8 mouse cellular contexts compared by ENCODE assay signal in genomic region chr10:79987771-79988505, GRCm38 (mm10). TPM values are rescaled to one million over a fixed set of nuclear protein-coding genes. Genes with fewer than 3 reads are reported as not detected.
A peak's percentile ranks its signal among the peaks of the same experiment; 100 is the strongest.
DNase-seq lines count a peak whose midpoint lies in the region; ATAC-seq and TF ChIP-seq lines count a peak whose summit lies in the region.

No protein-coding gene starts in this region.

- peaks cover 6% of the 10 kb centered on the region; the same call in 1 of the 2 replicates for H3K9me3 ChIP-seq in forebrain, embryonic 14.5 days (replicated peaks; ENCODE audit: control insufficient read depth, low read length)
- H3K9me3 ChIP-seq in liver, embryonic 13.5 days (replicated peaks) = peaks cover 8% of the 10 kb centered on the region; the same call in 1 of the 2 replicates

- H3K4me1 ChIP-seq in testis, adult 2 months (ENCODE audit: control insufficient read depth, insufficient read depth, low read length) = peaks cover 33% of the 10 kb centered on the region
- H3K4me1 ChIP-seq in forebrain, embryonic 14.5 days (ENCODE audit: control insufficient read depth, insufficient read depth, low read length) = peaks cover 16% of the 10 kb centered on the region
- peaks cover 62% of the 10 kb centered on the region for H3K4me1 ChIP-seq in liver, embryonic 13.5 days (replicated peaks)
- H3K4me1 ChIP-seq in small intestine, adult 2 months (ENCODE audit: control insufficient read depth, insufficient read depth, insufficient read length, low read length) = peaks cover 20% of the 10 kb centered on the region

- ATAC-seq in forebrain, embryonic 14.5 days = no peak
- ATAC-seq in liver, embryonic 13.5 days (ENCODE audit: low read depth) = no peak

- H3K27me3 ChIP-seq in testis, adult 2 months (ENCODE audit: control insufficient read depth, insufficient read depth, low read length) = no peaks in the 10 kb centered on the region; the same call in 1 of the 2 replicates
- H3K27me3 ChIP-seq in forebrain, embryonic 14.5 days (replicated peaks; ENCODE audit: control insufficient read depth, insufficient read depth, low read length) = peaks cover 38% of the 10 kb centered on the region
- H3K27me3 ChIP-seq in liver, embryonic 13.5 days = peaks cover 34% of the 10 kb centered on the region
- no peaks in the 10 kb centered on the region for H3K27me3 ChIP-seq in small intestine, adult 2 months (ENCODE audit: control insufficient read depth, insufficient read depth, low read length)

- H3K4me3 ChIP-seq in testis, adult 2 months (ENCODE audit: control insufficient read depth, low read depth, low read length) = peak overlapping the region; percentile 49
- H3K4me3 ChIP-seq in forebrain, embryonic 14.5 days (ENCODE audit: low read depth, low read length) = peak overlapping the region; percentile 33
- peak overlapping the region; percentile 89 for H3K4me3 ChIP-seq in liver, embryonic 13.5 days (replicated peaks)
- peak overlapping the region; percentile 81 for H3K4me3 ChIP-seq in small intestine, adult 2 months (ENCODE audit: low read depth, low read length)

- no peaks in the 10 kb centered on the region for H3K36me3 ChIP-seq in testis, adult 2 months (ENCODE audit: control insufficient read depth, insufficient read depth, low read length)
- H3K36me3 ChIP-seq in forebrain, embryonic 14.5 days (ENCODE audit: control insufficient read depth, insufficient read depth, low read length) = no peaks in the 10 kb centered on the region
- peaks cover 21% of the 10 kb centered on the region for H3K36me3 ChIP-seq in liver, embryonic 13.5 days
- peaks cover 3% of the 10 kb centered on the region; the same call in 1 of the 2 replicates for H3K36me3 ChIP-seq in small intestine, adult 2 months (ENCODE audit: control insufficient read depth, insufficient read depth, low read length)

- peak overlapping the region; percentile 49 for H3K4me2 ChIP-seq in forebrain, embryonic 14.5 days (ENCODE audit: low read length)
- peak overlapping the region; percentile 94 for H3K4me2 ChIP-seq in liver, embryonic 13.5 days

- no peak for DNase-seq in testis, postnatal 14 days (ENCODE audit: low spot score)
- no peak for DNase-seq in forebrain, embryonic 14.5 days (ENCODE audit: low spot score)
- no peak for DNase-seq in liver, embryonic 13.5 days
- no peak for DNase-seq in urinary bladder, postnatal 14 days (ENCODE audit: low spot score)
- no peak for DNase-seq in gastrocnemius, adult 8-10 months (ENCODE audit: low spot score in 2 of 2)
- no peak for DNase-seq in T-cell, adult 2 months (ENCODE audit: low spot score)

- no peak for TF ChIP-seq CTCF in testis, adult 2 months (IDR thresholded peaks at IDR 0.05; ENCODE audit: control insufficient read depth, insufficient read depth, insufficient replicate concordance, low read depth, low read length)
- TF ChIP-seq CTCF in small intestine, adult 2 months (IDR thresholded peaks at IDR 0.05; ENCODE audit: extremely low read depth, insufficient read length, insufficient replicate concordance, low read depth, low read length) = no peak

- H3K9ac ChIP-seq in forebrain, embryonic 14.5 days (ENCODE audit: low read length) = peak overlapping the region; percentile 52
- peak overlapping the region; percentile 73 for H3K9ac ChIP-seq in liver, embryonic 13.5 days

- H3K27ac ChIP-seq in testis, adult 2 months (ENCODE audit: control insufficient read depth, insufficient read depth, low read depth, low read length) = peak overlapping the region; percentile 62
- H3K27ac ChIP-seq in forebrain, embryonic 14.5 days (ENCODE audit: low read depth, low read length) = no peak overlapping the region
- H3K27ac ChIP-seq in liver, embryonic 13.5 days = peak overlapping the region; percentile 99
- H3K27ac ChIP-seq in small intestine, adult 2 months (ENCODE audit: insufficient read depth, low read depth, low read length) = peak overlapping the region; percentile 75

- WGBS in forebrain, embryonic 14.5 days = 13% methylated on average over 27 of the region's 27 CpGs
- WGBS in liver, embryonic 13.5 days (ENCODE audit: insufficient replicate concordance) = 15% methylated on average over 27 of the region's 27 CpGs
- WGBS in small intestine, adult 2 months = 23% methylated on average over 27 of the region's 27 CpGs

- no peak for TF ChIP-seq POLR2A in testis, adult 2 months (IDR thresholded peaks at IDR 0.05; ENCODE audit: control insufficient read depth, low read depth, low read length)
- no peak for TF ChIP-seq POLR2A in small intestine, adult 2 months (IDR thresholded peaks at IDR 0.05; ENCODE audit: low read depth, low read length)

RNA-seq across cellular contexts. Expression of gene Cnn2, which starts 0.4 kb away (rescaled TPM):
- 4.4 and 6.8 TPM in 2 replicates for polyA plus RNA-seq in testis, adult 2 months (2012; rRNA removed)
- polyA plus RNA-seq in forebrain, embryonic 14.5 days (2014; fragmentation: Nextera tagmentation; extraction: Ambion mirVana) = 33.2 and 40.0 TPM in 2 replicates
- polyA plus RNA-seq in liver, embryonic 13.5 days (2015; fragmentation: Nextera tagmentation; extraction: Ambion mirVana) = 45.8 and 49.6 TPM in 2 replicates
- 49.9 and 72.8 TPM in 2 replicates for polyA plus RNA-seq in small intestine, adult 2 months (2012; rRNA removed)
- 1 to 10 TPM; 2.7 to 5.3 (median 4.3) TPM for total RNA-seq in gastrocnemius, adult 8-10 months (2022)

RNA-seq across cellular contexts. Expression of gene Tmem259, which starts 3.8 kb away (rescaled TPM):
- polyA plus RNA-seq in testis, adult 2 months (2012; rRNA removed) = 202 and 209 TPM in 2 replicates
- 10.5 and 13.4 TPM in 2 replicates for polyA plus RNA-seq in forebrain, embryonic 14.5 days (2014; fragmentation: Nextera tagmentation; extraction: Ambion mirVana)
- polyA plus RNA-seq in liver, embryonic 13.5 days (2015; fragmentation: Nextera tagmentation; extraction: Ambion mirVana) = 8.2 TPM in 2 replicates
- polyA plus RNA-seq in small intestine, adult 2 months (2012; rRNA removed) = 225 and 441 TPM in 2 replicates
- total RNA-seq in gastrocnemius, adult 8-10 months (2022) = 10 to 100 TPM; 67.9 to 81.4 (median 74.4) TPM

RNA-seq across cellular contexts. Expression of gene Abca7, which starts 8.4 kb away (rescaled TPM):
- polyA plus RNA-seq in testis, adult 2 months (2012; rRNA removed) = 2.2 and 2.3 TPM in 2 replicates
- polyA plus RNA-seq in forebrain, embryonic 14.5 days (2014; fragmentation: Nextera tagmentation; extraction: Ambion mirVana) = 2.1 and 3.1 TPM in 2 replicates
- 6.3 and 7.4 TPM in 2 replicates for polyA plus RNA-seq in liver, embryonic 13.5 days (2015; fragmentation: Nextera tagmentation; extraction: Ambion mirVana)
- polyA plus RNA-seq in small intestine, adult 2 months (2012; rRNA removed) = 18.1 and 33.4 TPM in 2 replicates
- total RNA-seq in gastrocnemius, adult 8-10 months (2022) = 1 to 10 TPM; 7.3 to 8.6 (median 8.1) TPM

RNA-seq across cellular contexts. Expression of gene Grin3b, which starts 17.4 kb away (rescaled TPM):
- polyA plus RNA-seq in testis, adult 2 months (2012; rRNA removed) = 17.4 and 18.9 TPM in 2 replicates
- 0.23 and 0.40 TPM in 2 replicates for polyA plus RNA-seq in forebrain, embryonic 14.5 days (2014; fragmentation: Nextera tagmentation; extraction: Ambion mirVana)
- polyA plus RNA-seq in liver, embryonic 13.5 days (2015; fragmentation: Nextera tagmentation; extraction: Ambion mirVana) = 0.07 and 0.10 TPM in 2 replicates
- not detected in 2 replicates for polyA plus RNA-seq in small intestine, adult 2 months (2012; rRNA removed)
- total RNA-seq in gastrocnemius, adult 8-10 months (2022) = under 1 TPM; 0.13 to 0.52 (median 0.36) TPM

RNA-seq across cellular contexts. Expression of gene Wdr18, which starts 28.0 kb away (rescaled TPM):
- polyA plus RNA-seq in testis, adult 2 months (2012; rRNA removed) = 33.9 and 36.5 TPM in 2 replicates
- 96.4 and 101 TPM in 2 replicates for polyA plus RNA-seq in forebrain, embryonic 14.5 days (2014; fragmentation: Nextera tagmentation; extraction: Ambion mirVana)
- 78.2 and 83.0 TPM in 2 replicates for polyA plus RNA-seq in liver, embryonic 13.5 days (2015; fragmentation: Nextera tagmentation; extraction: Ambion mirVana)
- 34.8 and 44.6 TPM in 2 replicates for polyA plus RNA-seq in small intestine, adult 2 months (2012; rRNA removed)
- total RNA-seq in gastrocnemius, adult 8-10 months (2022) = 10 to 100 TPM; 20.1 to 26.7 (median 23.0) TPM

Comparison
In these comparisons a context has a peak if more than half of its experiments do, and no peak if none do; other contexts are left out.
1. H3K4me3 ChIP-seq: peak in every context shown above with its lines; median percentile 89 in liver, embryonic 13.5 days; 81 in small intestine, adult 2 months; 49 in testis, adult 2 months; 33 in forebrain, embryonic 14.5 days.
2. RNA of gene Tmem259, which starts 3.8 kb away (polyA plus RNA-seq): 225 to 441 TPM in small intestine, adult 2 months and 202 to 209 TPM in testis, adult 2 months; 10.5 to 13.4 TPM in forebrain, embryonic 14.5 days and 8.2 TPM in liver, embryonic 13.5 days; every median in the first group is over 10 times any median in the second.